Mouse (Mus musculus) hindbrain, embryonic 13.5 days (tissue): ENCODE results near the gene Cdk9. TPM values are rescaled to one million over a fixed set of nuclear protein-coding genes. Genes with fewer than 3 reads are reported as not detected.

Experiments used
- ATAC-seq: fragments of 200-750 bp; cut with Nextera tagmentation; 2 replicates; pipeline ENCODE4 v1.8.0; 2017; ENCODE audit warnings: moderate TSS enrichment; ENCODE audit not compliant: low FRiP score
- H3K27ac ChIP-seq: fragments of 300-500 bp; sonication (generic); 2 replicates; pipeline ENCODE4 v1.5.1; 2015; ENCODE audit warnings: inconsistent platforms, mild to moderate bottlenecking, moderate library complexity
- H3K27me3 ChIP-seq: fragments of 300-500 bp; sonication (generic); 2 replicates; pipeline ENCODE4 v1.6.1; 2015; ENCODE audit warnings: mild to moderate bottlenecking, inconsistent platforms
- H3K36me3 ChIP-seq: fragments of 300-500 bp; sonication (generic); 2 replicates; pipeline ENCODE4 v1.6.1; 2015; ENCODE audit warnings: mild to moderate bottlenecking, inconsistent platforms
- H3K4me1 ChIP-seq: fragments of 300-500 bp; sonication (generic); replicated peaks from 2 replicates; pipeline ENCODE4 v1.6.1; 2015; ENCODE audit warnings: inconsistent platforms
- H3K4me2 ChIP-seq: fragments of 300-500 bp; sonication (generic); 2 replicates; pipeline ENCODE4 v1.6.1; 2015; ENCODE audit warnings: inconsistent platforms, mild to moderate bottlenecking, moderate library complexity
- H3K4me3 ChIP-seq: fragments of 300-500 bp; sonication (generic); 2 replicates; pipeline ENCODE4 v1.5.1; 2015; ENCODE audit warnings: mild to moderate bottlenecking, inconsistent platforms
- H3K9ac ChIP-seq: fragments of 300-500 bp; sonication (generic); 2 replicates; pipeline ENCODE4 v1.6.1; 2015; ENCODE audit warnings: mild to moderate bottlenecking, inconsistent platforms
- H3K9me3 ChIP-seq: fragments of 300-500 bp; sonication (generic); 2 replicates; pipeline ENCODE4 v1.6.1; 2016; ENCODE audit warnings: inconsistent platforms
- WGBS: fragments of 180-500 bp; shearing (Covaris S2); methylation state at CpG from one replicate; pipeline ENCODE4 v1.1.7; 2015; 5-methylcytosine and 5-hydroxymethylcytosine counted together
- polyA plus RNA-seq: library from polyadenylated mRNA; unstranded; fragments of >200 nt; fragmentation: Nextera tagmentation; extraction: Ambion mirVana; gene quantifications from 2 replicates; pipeline ENCODE4 v1.2.1, GENCODE M21; 2015

Gene Cdk9
- polyA plus RNA-seq, result 74.9 and 81.9 TPM in 2 replicates

GRCm38 (mm10) chr2:32712934-32713817 is at the start of gene Cdk9:
Cdk9 (minus strand) TSS chr2:32713076.
- Histone ChIP-seq H3K9ac (peak within 1 kb of the TSS; percentile 94), H3K4me1 (peaks cover 30% of the 10 kb centered on the region), H3K27ac (peak within 1 kb of the TSS; percentile 100), H3K4me3 (peak within 1 kb of the TSS; percentile 92), H3K9me3 (no peaks in the 10 kb centered on the region), H3K27me3 (no peaks in the 10 kb centered on the region), H3K4me2 (peak within 1 kb of the TSS; percentile 99), H3K36me3 (peaks cover 30% of the 10 kb centered on the region)
- WGBS, result under 1% methylated on average over 52 of the region's 79 CpGs
- ATAC-seq, result peak; percentile 90

DNA sequence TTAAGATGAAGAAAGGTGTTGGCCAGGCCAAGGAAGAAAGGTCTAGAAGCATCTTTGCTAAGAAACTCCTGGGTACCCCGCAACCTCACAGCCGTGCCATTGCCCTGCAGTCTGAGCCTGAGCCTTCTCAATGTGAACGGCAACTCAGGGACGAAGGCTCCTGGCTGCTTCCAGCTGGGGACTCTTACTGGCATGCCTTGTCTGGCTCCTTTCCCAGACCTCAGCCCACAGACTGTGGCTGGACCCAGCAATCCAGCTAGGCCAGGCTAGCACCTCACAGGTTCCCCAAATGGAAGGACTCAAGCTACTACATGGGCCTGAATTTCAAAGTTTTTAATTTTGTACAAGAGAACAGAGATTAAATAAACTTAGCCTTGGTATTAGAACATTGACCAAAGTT is 49.0 kb upstream of the Cdk9 start:
- Histone ChIP-seq H3K9me3 (no peaks in the 10 kb centered on the region), H3K4me3 (no peak overlapping the region), H3K27ac (no peak overlapping the region), H3K27me3 (no peaks in the 10 kb centered on the region), H3K9ac (no peak overlapping the region), H3K4me1 (peaks cover 23% of the 10 kb centered on the region), H3K4me2 (no peak overlapping the region), H3K36me3 (peaks cover 45% of the 10 kb centered on the region)
- ATAC-seq, result no peak
- WGBS, result 81% methylated on average over 4 of the region's 4 CpGs

GRCm38 (mm10) chr2:32761361-32761760 is 48.5 kb upstream of the Cdk9 start:
- H3K27ac ChIP-seq, result no peak overlapping the region
- peaks cover 45% of the 10 kb centered on the region for H3K36me3 ChIP-seq
- H3K4me3 ChIP-seq, result no peak overlapping the region
- WGBS, result 88% methylated on average over 14 of the region's 14 CpGs
- no peaks in the 10 kb centered on the region for H3K9me3 ChIP-seq
- no peaks in the 10 kb centered on the region for H3K27me3 ChIP-seq
- H3K4me1 ChIP-seq, result peaks cover 23% of the 10 kb centered on the region
- no peak for ATAC-seq
- no peak overlapping the region for H3K9ac ChIP-seq
- no peak overlapping the region for H3K4me2 ChIP-seq

- ATAC-seq, result no peak
- no peaks in the 10 kb centered on the region for H3K27me3 ChIP-seq
- 92% methylated on average over 2 of the region's 2 CpGs for WGBS
- peak overlapping the region; percentile 30; the same call in 1 of the 2 replicates for H3K27ac ChIP-seq
- no peak overlapping the region for H3K4me3 ChIP-seq
- peaks cover 58% of the 10 kb centered on the region for H3K36me3 ChIP-seq
- no peak overlapping the region for H3K4me2 ChIP-seq
- peaks cover 23% of the 10 kb centered on the region for H3K4me1 ChIP-seq
- peak overlapping the region; percentile 95; the same call in 1 of the 2 replicates for H3K9ac ChIP-seq
- no peaks in the 10 kb centered on the region for H3K9me3 ChIP-seq
These were observed 46.1 kb upstream of the Cdk9 start for GRCm38 (mm10) chr2:32759001-32759400.

GRCm38 (mm10) chr2:32758503-32758902 is 45.6 kb upstream of the Cdk9 start:
- H3K4me2 ChIP-seq, result peak overlapping the region; percentile 55; the same call in 1 of the 2 replicates

DNA sequence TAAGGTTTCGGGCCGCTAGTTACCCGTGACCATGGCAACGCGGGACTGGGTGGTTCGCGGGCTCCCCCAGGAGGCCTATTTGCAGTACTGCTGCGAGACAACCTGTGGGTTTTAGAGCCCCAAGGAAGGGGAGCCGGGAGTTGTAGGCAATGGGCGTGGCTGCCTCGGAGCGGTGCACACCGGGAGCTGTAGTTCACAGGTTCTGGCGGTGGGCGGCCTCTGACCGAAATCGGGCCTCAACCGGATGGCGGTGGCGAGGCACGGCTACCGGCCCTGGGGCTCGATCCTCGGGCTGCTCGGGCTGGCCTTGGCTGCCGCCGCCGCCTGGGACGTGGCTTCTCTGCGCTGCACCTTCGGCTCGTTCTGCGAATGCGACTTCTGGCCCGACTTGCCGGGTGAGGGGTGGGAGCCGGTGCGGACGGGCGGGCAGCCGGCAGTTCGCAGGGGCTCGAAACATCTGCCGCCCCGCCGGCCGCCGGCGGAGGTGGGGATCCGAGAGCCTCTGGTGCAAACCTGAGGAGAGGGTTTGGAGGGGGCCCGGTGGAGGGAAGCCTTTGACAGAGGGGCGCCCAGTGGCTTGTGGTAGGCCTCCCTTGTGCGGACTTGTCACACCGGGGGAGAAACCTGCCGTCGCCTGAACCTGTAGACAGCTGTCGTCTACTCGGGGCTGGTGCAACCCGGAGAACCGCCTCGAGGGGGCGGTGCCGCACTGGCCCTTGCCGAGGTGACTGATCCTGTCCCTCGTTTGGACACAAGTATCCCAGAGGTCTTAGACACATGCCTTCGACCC is 44.4 kb upstream of the Cdk9 start, which contains the start of gene Tor2a:
Tor2a (plus strand) TSS at position 179 of the 790 bp plus-strand sequence.
- ATAC-seq, result peak; percentile 94
- peaks cover 60% of the 10 kb centered on the region for H3K36me3 ChIP-seq
- H3K9ac ChIP-seq, result peak within 1 kb of the TSS; percentile 95
- H3K4me2 ChIP-seq, result peak within 1 kb of the TSS; percentile 55
- no peaks in the 10 kb centered on the region for H3K27me3 ChIP-seq
- peaks cover 27% of the 10 kb centered on the region for H3K4me1 ChIP-seq
- peak within 1 kb of the TSS; percentile 71 for H3K4me3 ChIP-seq
- under 1% methylated on average over 66 of the region's 66 CpGs for WGBS
- H3K9me3 ChIP-seq, result no peaks in the 10 kb centered on the region
- peak within 1 kb of the TSS; percentile 94 for H3K27ac ChIP-seq

More at GRCm38 (mm10) chr2:32758503-32758902, 45.6 kb upstream of the Cdk9 start:
- Histone ChIP-seq H3K9ac (peak overlapping the region; percentile 95; the same call in 1 of the 2 replicates), H3K4me1 (peaks cover 23% of the 10 kb centered on the region), H3K4me3 (peak overlapping the region; percentile 71; the same call in 1 of the 2 replicates), H3K36me3 (peaks cover 60% of the 10 kb centered on the region), H3K9me3 (no peaks in the 10 kb centered on the region), H3K27ac (peak overlapping the region; percentile 30; the same call in 1 of the 2 replicates), H3K27me3 (no peaks in the 10 kb centered on the region)
- ATAC-seq, result no peak
- 71% methylated on average over 8 of the region's 8 CpGs for WGBS

DNA sequence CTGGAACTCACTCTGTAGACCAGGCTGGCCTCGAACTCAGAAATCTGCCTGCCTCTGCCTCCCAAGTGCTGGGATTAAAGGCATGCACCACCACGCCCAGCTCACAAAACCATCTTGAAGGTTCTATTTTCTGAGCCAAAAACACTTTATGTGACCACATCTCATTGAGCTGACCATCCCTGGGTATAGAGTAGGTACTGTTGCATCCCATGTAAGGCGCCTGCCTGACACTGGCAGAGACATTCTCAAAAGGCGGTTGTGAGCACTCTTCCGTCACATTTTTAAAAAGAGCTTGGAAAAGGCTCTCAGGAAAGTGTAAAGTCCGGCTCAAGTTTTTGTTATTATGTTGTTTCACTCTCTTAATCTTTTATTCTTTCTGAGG is 43.8 kb upstream of the Cdk9 start:
- H3K4me1 ChIP-seq, result peaks cover 33% of the 10 kb centered on the region
- no peak overlapping the region for H3K9ac ChIP-seq
- H3K36me3 ChIP-seq, result peaks cover 59% of the 10 kb centered on the region
- H3K9me3 ChIP-seq, result no peaks in the 10 kb centered on the region
- ATAC-seq, result peak; percentile 55
- WGBS, result 32% methylated on average over 6 of the region's 6 CpGs
- no peaks in the 10 kb centered on the region for H3K27me3 ChIP-seq
- peak overlapping the region; percentile 55; the same call in 1 of the 2 replicates for H3K4me2 ChIP-seq
- H3K4me3 ChIP-seq, result peak overlapping the region; percentile 71; the same call in 1 of the 2 replicates
- peak overlapping the region; percentile 94; the same call in 1 of the 2 replicates for H3K27ac ChIP-seq

DNA sequence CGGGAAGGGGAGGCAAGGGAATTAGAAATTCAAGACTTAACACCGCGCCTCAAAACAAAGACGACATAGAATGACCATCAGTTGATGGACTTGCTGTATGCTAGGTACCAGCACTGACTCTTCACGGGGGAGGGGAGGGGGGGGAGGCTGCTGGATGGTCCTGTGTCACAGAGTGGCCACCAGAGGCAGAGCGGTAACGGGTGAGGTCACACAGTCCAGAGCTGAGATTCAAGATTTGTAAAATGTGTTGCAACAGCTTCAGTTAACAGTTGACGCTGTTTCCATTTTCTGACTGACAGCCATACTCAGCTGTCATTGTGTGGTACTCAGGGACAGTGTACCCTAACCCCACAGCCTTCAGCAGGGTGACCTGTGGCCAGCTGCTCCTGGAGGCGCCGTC is 39.3 kb upstream of the Cdk9 start:
- H3K27ac ChIP-seq, result no peak overlapping the region
- ATAC-seq, result no peak
- 60% methylated on average over 10 of the region's 10 CpGs for WGBS
- H3K4me1 ChIP-seq, result peaks cover 27% of the 10 kb centered on the region
- no peaks in the 10 kb centered on the region for H3K27me3 ChIP-seq
- H3K9me3 ChIP-seq, result no peaks in the 10 kb centered on the region
- peak overlapping the region; percentile 53 for H3K4me2 ChIP-seq
- peaks cover 65% of the 10 kb centered on the region for H3K36me3 ChIP-seq
- peak overlapping the region; percentile 32 for H3K4me3 ChIP-seq
- peak overlapping the region; percentile 62; the same call in 1 of the 2 replicates for H3K9ac ChIP-seq

GRCm38 (mm10) chr2:32751665-32752033 is 38.8 kb upstream of the Cdk9 start:
- H3K9ac ChIP-seq, result peak overlapping the region; percentile 62
- peak overlapping the region; percentile 53 for H3K4me2 ChIP-seq
- H3K27ac ChIP-seq, result peak overlapping the region; percentile 86
- peaks cover 70% of the 10 kb centered on the region for H3K36me3 ChIP-seq
- H3K4me1 ChIP-seq, result peaks cover 27% of the 10 kb centered on the region
- H3K4me3 ChIP-seq, result peak overlapping the region; percentile 32
- no peaks in the 10 kb centered on the region for H3K9me3 ChIP-seq
- WGBS, result 24% methylated on average over 8 of the region's 10 CpGs
- 0 out of 2 replicates have a peak, but pooled peaks have one; percentile 6 for ATAC-seq
- no peaks in the 10 kb centered on the region for H3K27me3 ChIP-seq

GRCm38 (mm10) chr2:32750887-32751664 is 38.2 kb upstream of the Cdk9 start:
- Histone ChIP-seq H3K4me1 (peaks cover 27% of the 10 kb centered on the region), H3K27ac (peak overlapping the region; percentile 86), H3K36me3 (peaks cover 76% of the 10 kb centered on the region), H3K4me2 (peak overlapping the region; percentile 53), H3K4me3 (peak overlapping the region; percentile 32), H3K27me3 (no peaks in the 10 kb centered on the region), H3K9me3 (no peaks in the 10 kb centered on the region), H3K9ac (peak overlapping the region; percentile 62)
- 5% methylated on average over 31 of the region's 31 CpGs for whole genome bisulfite sequencing
- peak; percentile 71 for ATAC-seq

GRCm38 (mm10) chr2:32750199-32750598 is 37.3 kb upstream of the Cdk9 start:
- WGBS, result 73% methylated on average over 7 of the region's 7 CpGs
- ATAC-seq, result no peak

More at GRCm38 (mm10) chr2:32750199-32750598, 37.3 kb upstream of the Cdk9 start:
- Histone ChIP-seq H3K9me3 (no peaks in the 10 kb centered on the region), H3K36me3 (peaks cover 84% of the 10 kb centered on the region), H3K4me2 (peak overlapping the region; percentile 53; the same call in 1 of the 2 replicates), H3K27me3 (no peaks in the 10 kb centered on the region), H3K9ac (no peak overlapping the region), H3K4me1 (peaks cover 27% of the 10 kb centered on the region), H3K4me3 (peak overlapping the region; percentile 32; the same call in 1 of the 2 replicates), H3K27ac (peak overlapping the region; percentile 86)
